In the genomic region with DNA sequence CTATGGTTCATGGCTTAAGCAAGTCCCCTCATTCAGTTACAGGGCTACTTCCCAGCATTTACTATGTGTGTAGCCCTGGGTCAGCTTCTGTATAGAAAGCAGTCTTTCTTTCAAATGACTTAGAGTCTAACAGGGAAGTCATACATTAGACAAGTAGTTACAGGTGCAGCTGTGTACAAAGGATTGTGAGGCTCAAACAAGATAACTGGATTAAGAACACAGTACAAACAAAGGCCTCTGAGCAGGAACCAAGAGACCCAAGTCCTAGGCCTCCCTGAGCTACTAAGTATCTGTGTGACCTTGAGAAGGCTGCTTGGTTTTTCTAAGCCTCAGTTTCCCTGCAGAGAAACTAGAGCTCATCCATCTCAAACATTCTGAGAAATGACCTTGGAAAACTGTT, we compare ENCODE assay signal across 20 mouse cellular contexts. TPM values are rescaled to one million over a fixed set of nuclear protein-coding genes. Genes with fewer than 3 reads are reported as not detected.
"Had no signal": no experiment of that assay in that cellular context is flagged by ENCODE, and none has a peak within 500 bp of the region (broad histone marks: within the 10 kb centered on the region; RNA-seq: fewer than 3 reads in every experiment).

No protein-coding gene starts in this region.

- H3K27me3 ChIP-seq: hindbrain, embryonic 15.5 days; liver, embryonic 13.5 days; lung, embryonic 15.5 days had no signal

- H3K4me3 ChIP-seq: hindbrain, embryonic 15.5 days; liver, embryonic 13.5 days; lung, embryonic 15.5 days; megakaryocyte, embryonic 14.5 days had no signal

- ATAC-seq: inflammation-experienced regulatory T-cells, adult 6 months; liver, postnatal 0 days; midbrain, embryonic 16.5 days had no signal

- H3K27ac ChIP-seq: hindbrain, embryonic 15.5 days; liver, embryonic 13.5 days; lung, embryonic 15.5 days; macrophage had no signal

- H3K9ac ChIP-seq: hindbrain, embryonic 15.5 days; liver, embryonic 13.5 days; liver, postnatal 0 days; lung, embryonic 15.5 days had no signal

- DNase-seq: kidney, adult 18-20 months; kidney, postnatal 25 days; liver; liver, embryonic 13.5 days; liver, postnatal 0 days; lung, postnatal 14 days; right cerebral cortex, postnatal 14 days; thymus, adult 2 months; thymus, postnatal 36 days had no signal

- H3K4me2 ChIP-seq: hindbrain, embryonic 15.5 days; liver, embryonic 13.5 days; lung, embryonic 15.5 days; midbrain, embryonic 11.5 days had no signal

- H3K9me3 ChIP-seq: hindbrain, embryonic 15.5 days; liver, embryonic 13.5 days; lung, embryonic 15.5 days; megakaryocyte, embryonic 14.5 days had no signal

- H3K36me3 ChIP-seq: hindbrain, embryonic 15.5 days; liver, embryonic 13.5 days; lung, embryonic 15.5 days had no signal

RNA-seq across cellular contexts. Expression of a gene that starts 42.8 kb away (rescaled TPM):
- total RNA-seq: layer of hippocampus, adult 18-20 months; layer of hippocampus, postnatal 10 days had no signal
- polyA plus RNA-seq: hindbrain, embryonic 15.5 days; kidney, embryonic 16.5 days; midbrain, embryonic 11.5 days; testis, adult 2 months had no signal
